Mouse (Mus musculus): Measurements from ENCODE around the gene Mob1b.

Gene Mob1b

GRCm38 (mm10) chr5:88720116-88721002, at the start of gene Mob1b:
Gene Mob1b, plus strand, starts transcription at chr5:88720855.
- DNase-seq = peak; percentile 97

GRCm38 (mm10) chr5:88674703-88675442, 45.8 kb upstream of the Mob1b start:
- DNase-seq = peak; percentile 62

- DNase-seq = peak; percentile 96
Measured at GRCm38 (mm10) chr5:88675443-88676387, 44.9 kb upstream of the Mob1b start, which contains the start of gene Grsf1. Gene Grsf1, minus strand, starts transcription at chr5:88676171.

- DNase-seq = no peak
Measured at GRCm38 (mm10) chr5:88678929-88679328, 41.7 kb upstream of the Mob1b start.

- no peak for DNase-seq
Measured at GRCm38 (mm10) chr5:88679341-88679740, 41.3 kb upstream of the Mob1b start.

- DNase-seq = no peak
Measured at GRCm38 (mm10) chr5:88680567-88680966, 40.1 kb upstream of the Mob1b start.

- DNase-seq = no peak
Measured at GRCm38 (mm10) chr5:88683706-88684105, 36.9 kb upstream of the Mob1b start.

- DNase-seq = no peak
Measured at GRCm38 (mm10) chr5:88684226-88684625, 36.4 kb upstream of the Mob1b start.

GRCm38 (mm10) chr5:88685306-88685705, 35.3 kb upstream of the Mob1b start:
- DNase-seq = no peak

GRCm38 (mm10) chr5:88685745-88686299, 34.8 kb upstream of the Mob1b start:
- no peak for DNase-seq

- DNase-seq = no peak
Measured at GRCm38 (mm10) chr5:88687996-88688406, 32.7 kb upstream of the Mob1b start.

- DNase-seq = no peak
Measured at GRCm38 (mm10) chr5:88688583-88689187, 32.0 kb upstream of the Mob1b start.

GRCm38 (mm10) chr5:88689279-88689938, 31.2 kb upstream of the Mob1b start:
- peak; percentile 68 for DNase-seq

- no peak for DNase-seq
Measured at GRCm38 (mm10) chr5:88690681-88691505, 29.8 kb upstream of the Mob1b start.

GRCm38 (mm10) chr5:88691506-88692095, 29.1 kb upstream of the Mob1b start:
- no peak for DNase-seq

- no peak for DNase-seq
Measured at GRCm38 (mm10) chr5:88692586-88692985, 28.1 kb upstream of the Mob1b start.

- no peak for DNase-seq
Measured at GRCm38 (mm10) chr5:88693057-88693456, 27.6 kb upstream of the Mob1b start.

GRCm38 (mm10) chr5:88697291-88697690, 23.4 kb upstream of the Mob1b start:
- DNase-seq = no peak

- no peak for DNase-seq
Measured at GRCm38 (mm10) chr5:88699251-88699913, 21.3 kb upstream of the Mob1b start.

Data from embryo, embryonic 11 days (tissue).